ENCODE assay signal across 12 mouse cellular contexts in genomic region chr7:76524291-76524690, GRCm38 (mm10).
DNase-seq lines count a peak whose midpoint lies in the region; ATAC-seq and TF ChIP-seq lines count a peak whose summit lies in the region.
"Had no signal": no experiment of that assay in that cellular context is flagged by ENCODE, and none has a peak within 500 bp of the region (broad histone marks: within the 10 kb centered on the region; RNA-seq: fewer than 3 reads in every experiment).

No protein-coding gene starts in this region.

- H3K27me3 ChIP-seq in forebrain, embryonic 13.5 days: no peaks in the 10 kb centered on the region
- no peaks in the 10 kb centered on the region for H3K27me3 ChIP-seq in forebrain, embryonic 12.5 days
- H3K27me3 ChIP-seq in MEL (ENCODE audit: control insufficient read depth in 1 of 2, insufficient read depth in 2 of 2, low read length in 2 of 2): no peaks in the 10 kb centered on the region
- H3K27me3 ChIP-seq in embryonic facial prominence, embryonic 11.5 days (ENCODE audit: control insufficient read depth, insufficient read depth, low read length): no peaks in the 10 kb centered on the region
- H3K27me3 ChIP-seq: embryonic facial prominence, embryonic 12.5 days; heart, embryonic 13.5 days had no signal

- 44% methylated on average over 3 of the region's 3 CpGs for WGBS in forebrain, embryonic 13.5 days
- WGBS in forebrain, embryonic 12.5 days: 41% methylated on average over 3 of the region's 3 CpGs
- WGBS in embryonic facial prominence, embryonic 11.5 days: 44% methylated on average over 3 of the region's 3 CpGs

- TF ChIP-seq POLR2A in MEL (IDR thresholded peaks at IDR 0.05; ENCODE audit: control insufficient read depth in 1 of 2, insufficient read depth in 1 of 2, low read depth in 1 of 2, low read length in 2 of 2, poor library complexity in 1 of 2): no peak

- H3K9ac ChIP-seq in forebrain, embryonic 13.5 days: no peak overlapping the region
- no peak overlapping the region for H3K9ac ChIP-seq in forebrain, embryonic 12.5 days
- H3K9ac ChIP-seq in MEL (ENCODE audit: control insufficient read depth, low read depth, low read length, poor library complexity, severe bottlenecking): no peak overlapping the region
- H3K9ac ChIP-seq in embryonic facial prominence, embryonic 11.5 days (replicated peaks; ENCODE audit: low read length): no peak overlapping the region
- H3K9ac ChIP-seq: embryonic facial prominence, embryonic 12.5 days; heart, embryonic 13.5 days had no signal

- H3K4me1 ChIP-seq in forebrain, embryonic 13.5 days: no peaks in the 10 kb centered on the region
- H3K4me1 ChIP-seq in forebrain, embryonic 12.5 days: no peaks in the 10 kb centered on the region
- H3K4me1 ChIP-seq in MEL (ENCODE audit: control insufficient read depth in 1 of 2, insufficient read depth in 2 of 2, low read length in 2 of 2): no peaks in the 10 kb centered on the region
- no peaks in the 10 kb centered on the region for H3K4me1 ChIP-seq in embryonic facial prominence, embryonic 11.5 days (ENCODE audit: control insufficient read depth, insufficient read depth, low read length)
- H3K4me1 ChIP-seq: embryonic facial prominence, embryonic 12.5 days; heart, embryonic 13.5 days had no signal

- TF ChIP-seq EP300 in MEL (IDR thresholded peaks at IDR 0.05; ENCODE audit: low read depth in 1 of 2, low read length in 2 of 2): no peak

- peak; percentile 83; the same call in 1 of the 2 replicates for ATAC-seq in forebrain, embryonic 13.5 days
- no peak for ATAC-seq in forebrain, embryonic 12.5 days (ENCODE audit: low FRiP score)
- ATAC-seq in embryonic facial prominence, embryonic 11.5 days (replicated peaks; ENCODE audit: insufficient number of reproducible peaks, low FRiP score, low TSS enrichment, low read depth): no peak
- no peak for ATAC-seq in megakaryocyte-erythroid progenitor cell, adult 5-6 weeks (replicated peaks; ENCODE audit: low FRiP score, low TSS enrichment, poor library complexity, severe bottlenecking)

- no peaks in the 10 kb centered on the region for H3K36me3 ChIP-seq in forebrain, embryonic 13.5 days (ENCODE audit: poor library complexity, severe bottlenecking)
- H3K36me3 ChIP-seq in forebrain, embryonic 12.5 days (replicated peaks): no peaks in the 10 kb centered on the region
- no peaks in the 10 kb centered on the region for H3K36me3 ChIP-seq in MEL (ENCODE audit: control insufficient read depth in 1 of 2, insufficient read depth in 2 of 2, low read length in 2 of 2)
- H3K36me3 ChIP-seq in embryonic facial prominence, embryonic 11.5 days (replicated peaks; ENCODE audit: control insufficient read depth, insufficient read depth, low read depth, low read length): no peaks in the 10 kb centered on the region
- H3K36me3 ChIP-seq: embryonic facial prominence, embryonic 12.5 days; heart, embryonic 13.5 days had no signal

- no peak for TF ChIP-seq CTCF in MEL (IDR thresholded peaks at IDR 0.05 in 2 of 3, conservative IDR thresholded peaks at IDR 0.05 in 1 of 3; ENCODE audit: control insufficient read depth in 1 of 3, insufficient read depth in 1 of 3, low read depth in 2 of 3, low read length in 3 of 3, poor library complexity in 1 of 3, severe bottlenecking in 1 of 3)

- no peaks in the 10 kb centered on the region for H3K9me3 ChIP-seq in forebrain, embryonic 13.5 days (replicated peaks)
- H3K9me3 ChIP-seq in forebrain, embryonic 12.5 days: no peaks in the 10 kb centered on the region
- H3K9me3 ChIP-seq in MEL (replicated peaks; ENCODE audit: insufficient read depth, low read length): no peaks in the 10 kb centered on the region
- H3K9me3 ChIP-seq in embryonic facial prominence, embryonic 11.5 days (replicated peaks; ENCODE audit: control insufficient read depth, low read length): no peaks in the 10 kb centered on the region
- H3K9me3 ChIP-seq: embryonic facial prominence, embryonic 12.5 days; heart, embryonic 13.5 days had no signal

- no peak overlapping the region for H3K4me3 ChIP-seq in forebrain, embryonic 13.5 days
- no peak overlapping the region for H3K4me3 ChIP-seq in forebrain, embryonic 12.5 days (replicated peaks)
- H3K4me3 ChIP-seq in MEL (ENCODE audit: control insufficient read depth in 1 of 2, insufficient read depth in 1 of 2, low read depth in 2 of 2, low read length in 2 of 2): no peak overlapping the region
- no peak overlapping the region for H3K4me3 ChIP-seq in embryonic facial prominence, embryonic 11.5 days (ENCODE audit: low read depth, low read length)
- H3K4me3 ChIP-seq: embryonic facial prominence, embryonic 12.5 days; heart, embryonic 13.5 days had no signal

- DNase-seq in layer of hippocampus, adult 9-11 months: peak; percentile 21
- no peak for DNase-seq in layer of hippocampus, postnatal 36 days
- peak; percentile 2 for DNase-seq in MEL (ENCODE audit: low read depth, low spot score)
- DNase-seq in embryonic facial prominence, embryonic 11.5 days (ENCODE audit: low spot score): peak; percentile 61
- no peak for DNase-seq in spleen, postnatal 36 days (ENCODE audit: low spot score in 2 of 2)
- DNase-seq: kidney, adult 11 months; lung, adult 2 months had no signal

- no peak overlapping the region for H3K4me2 ChIP-seq in forebrain, embryonic 13.5 days
- H3K4me2 ChIP-seq in forebrain, embryonic 12.5 days: no peak overlapping the region
- H3K4me2 ChIP-seq in embryonic facial prominence, embryonic 11.5 days (ENCODE audit: low read depth, low read length): no peak overlapping the region
- H3K4me2 ChIP-seq: embryonic facial prominence, embryonic 12.5 days; heart, embryonic 13.5 days had no signal

- no peak overlapping the region for H3K27ac ChIP-seq in forebrain, embryonic 13.5 days
- H3K27ac ChIP-seq in forebrain, embryonic 12.5 days: no peak overlapping the region
- no peak overlapping the region for H3K27ac ChIP-seq in MEL (ENCODE audit: control insufficient read depth, low read depth, low read length)
- no peak overlapping the region for H3K27ac ChIP-seq in embryonic facial prominence, embryonic 11.5 days (replicated peaks; ENCODE audit: low read depth, low read length)
- H3K27ac ChIP-seq: embryonic facial prominence, embryonic 12.5 days; heart, embryonic 13.5 days had no signal

- no peak for TF ChIP-seq RAD21 in MEL (IDR thresholded peaks at IDR 0.05; ENCODE audit: low read depth, low read length)

- H3K79me2 ChIP-seq in MEL (ENCODE audit: control insufficient read depth, insufficient read depth, low read length, poor library complexity): no peaks in the 10 kb centered on the region

TF ChIP-seq in MEL, 35 proteins besides CTCF, POLR2A, EP300 and RAD21:
- TF ChIP-seq NRF1 (IDR thresholded peaks at IDR 0.05; ENCODE audit: insufficient read depth, low read depth, low read length, poor library complexity, severe bottlenecking) (no peak), E2F4 (IDR thresholded peaks at IDR 0.05; ENCODE audit: borderline replicate concordance, low read depth, low read length) (no peak), MEF2A (IDR thresholded peaks at IDR 0.05; ENCODE audit: extremely low read depth, insufficient replicate concordance, low read depth, low read length, poor library complexity, severe bottlenecking) (no peak), GABPA (IDR thresholded peaks at IDR 0.05; ENCODE audit: low read depth, low read length) (no peak), MAX (IDR thresholded peaks at IDR 0.05; ENCODE audit: low read length) (no peak), SIN3A (IDR thresholded peaks at IDR 0.05; ENCODE audit: low read length) (no peak), MXI1 (IDR thresholded peaks at IDR 0.05; ENCODE audit: low read depth, low read length) (no peak)

Comparison
In these comparisons a context has a peak if more than half of its experiments do, and no peak if none do; other contexts are left out.
1. DNase-seq: peak in layer of hippocampus, adult 9-11 months (single experiment), MEL (single experiment) and embryonic facial prominence, embryonic 11.5 days (single experiment); none in layer of hippocampus, postnatal 36 days (0 of 2) and spleen, postnatal 36 days (0 of 2).